Comparison of ENCODE assay signal across 17 mouse cellular contexts in the genomic region with DNA sequence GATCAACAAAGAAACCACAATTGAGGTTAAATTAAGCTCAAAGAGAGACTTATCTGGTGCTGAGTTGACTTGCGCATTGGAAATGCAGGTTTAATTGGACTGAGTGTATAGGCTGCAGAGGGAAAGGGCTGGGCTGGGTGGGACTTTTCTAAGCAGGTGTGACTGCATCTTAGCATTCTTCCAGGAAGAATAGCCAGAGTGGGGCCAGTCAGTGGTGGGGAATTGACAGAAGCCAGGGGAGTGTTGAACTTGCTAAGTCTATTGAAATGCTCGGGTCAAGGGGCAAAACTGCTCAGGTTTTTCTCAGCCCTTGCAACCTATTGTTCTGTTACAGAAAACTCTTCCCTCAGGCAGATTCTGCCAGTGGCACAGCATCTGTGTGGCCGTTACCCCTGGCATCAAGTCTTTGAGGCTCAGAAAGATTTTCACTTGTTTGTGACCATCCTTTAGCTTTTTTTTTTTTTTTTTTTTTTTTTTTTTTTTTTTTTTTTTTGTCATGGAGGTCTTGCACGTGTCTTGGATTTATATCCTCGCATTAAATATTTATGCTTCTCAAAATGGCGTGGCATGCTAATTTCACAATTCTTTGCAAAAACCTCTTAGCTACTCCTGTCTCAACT.
"Had no signal": no experiment of that assay in that cellular context is flagged by ENCODE, and none has a peak within 500 bp of the region (broad histone marks: within the 10 kb centered on the region; RNA-seq: fewer than 3 reads in every experiment).

No protein-coding gene starts in this region.

- H3K36me3 ChIP-seq: lung, embryonic 15.5 days; midbrain, embryonic 13.5 days; midbrain, embryonic 15.5 days; neural tube, embryonic 12.5 days had no signal

- H3K27me3 ChIP-seq: lung, embryonic 15.5 days; megakaryocyte, embryonic 14.5 days; midbrain, embryonic 13.5 days; midbrain, embryonic 15.5 days; neural tube, embryonic 12.5 days had no signal

- H3K9ac ChIP-seq: lung, embryonic 15.5 days; midbrain, embryonic 13.5 days; midbrain, embryonic 15.5 days; neural tube, embryonic 12.5 days had no signal

- ATAC-seq: lung, postnatal 0 days; midbrain, embryonic 13.5 days; midbrain, embryonic 15.5 days had no signal

- H3K4me1 ChIP-seq: lung, embryonic 15.5 days; megakaryocyte, embryonic 14.5 days; midbrain, embryonic 15.5 days had no signal

- H3K4me2 ChIP-seq: lung, embryonic 15.5 days; midbrain, embryonic 11.5 days; midbrain, embryonic 13.5 days; midbrain, embryonic 15.5 days; neural tube, embryonic 12.5 days had no signal

- DNase-seq: lung, adult 2 months; lung, postnatal 14 days; lung, postnatal 36 days; right cerebral cortex, postnatal 25 days; right cerebral cortex, postnatal 4 days; spleen, adult 18-20 months; thymus, adult 2 months; thymus, postnatal 25 days; thymus, postnatal 4 days had no signal

- H3K4me3 ChIP-seq: lung, embryonic 15.5 days; megakaryocyte, embryonic 14.5 days; midbrain, embryonic 13.5 days; midbrain, embryonic 15.5 days; neural tube, embryonic 12.5 days had no signal

- H3K9me3 ChIP-seq: lung, embryonic 15.5 days; midbrain, embryonic 13.5 days; midbrain, embryonic 15.5 days; neural tube, embryonic 12.5 days had no signal

- H3K27ac ChIP-seq: lung, embryonic 15.5 days; macrophage; midbrain, embryonic 13.5 days; midbrain, embryonic 15.5 days; neural tube, embryonic 12.5 days had no signal
